Mouse (Mus musculus) midbrain, embryonic 12.5 days (tissue): ENCODE measurements around the gene Cep295nl. TPM values are rescaled to one million over a fixed set of nuclear protein-coding genes. Genes with fewer than 3 reads are reported as not detected.
"Not testable (repeated sequence)": the region's sequence is repeated elsewhere in the genome, so short reads cannot be mapped to it uniquely, and the experiment has no call there.

ENCODE experiments used
- ATAC-seq: fragments of 200-750 bp; cut with Nextera tagmentation; 2 replicates; pipeline ENCODE4 v1.8.0; 2017; ENCODE audit warnings: low read depth, moderate TSS enrichment, moderate library complexity; ENCODE audit not compliant: low FRiP score
- H3K27ac ChIP-seq: fragments of 300-500 bp; sonication (generic); replicated peaks from 2 replicates; pipeline ENCODE4 v1.5.1; 2016; ENCODE audit warnings: mild to moderate bottlenecking
- H3K27me3 ChIP-seq: fragments of 300-500 bp; sonication (generic); 2 replicates; pipeline ENCODE4 v1.6.1; 2016; ENCODE audit warnings: mild to moderate bottlenecking
- H3K36me3 ChIP-seq: fragments of 300-500 bp; sonication (generic); 2 replicates; pipeline ENCODE4 v1.6.1; 2016
- H3K4me1 ChIP-seq: fragments of 300-500 bp; sonication (generic); 2 replicates; pipeline ENCODE4 v1.6.1; 2016
- H3K4me2 ChIP-seq: fragments of 300-500 bp; sonication (generic); replicated peaks from 2 replicates; pipeline ENCODE4 v1.6.1; 2016; ENCODE audit warnings: mild to moderate bottlenecking, moderate library complexity
- H3K4me3 ChIP-seq: fragments of 300-500 bp; sonication (generic); 2 replicates; pipeline ENCODE4 v1.5.1; 2016; ENCODE audit warnings: mild to moderate bottlenecking
- H3K9ac ChIP-seq: fragments of 300-500 bp; sonication (generic); replicated peaks from 2 replicates; pipeline ENCODE4 v1.6.1; 2016; ENCODE audit warnings: mild to moderate bottlenecking, moderate library complexity
- H3K9me3 ChIP-seq: fragments of 300-500 bp; sonication (generic); 2 replicates; pipeline ENCODE4 v1.6.1; 2016; ENCODE audit warnings: mild to moderate bottlenecking
- WGBS: fragments of 180-500 bp; shearing (Covaris S2); methylation state at CpG from one replicate; pipeline ENCODE4 v1.1.7; 2016; 5-methylcytosine and 5-hydroxymethylcytosine counted together
- polyA plus RNA-seq: library from polyadenylated mRNA; unstranded; fragments of >200 nt; fragmentation: Nextera tagmentation; extraction: Ambion mirVana; gene quantifications from 2 replicates; pipeline ENCODE4 v1.2.1, GENCODE M21; 2016

Cep295nl gene
- 0.18 and 0.40 TPM in 2 replicates for polyA plus RNA-seq

DNA sequence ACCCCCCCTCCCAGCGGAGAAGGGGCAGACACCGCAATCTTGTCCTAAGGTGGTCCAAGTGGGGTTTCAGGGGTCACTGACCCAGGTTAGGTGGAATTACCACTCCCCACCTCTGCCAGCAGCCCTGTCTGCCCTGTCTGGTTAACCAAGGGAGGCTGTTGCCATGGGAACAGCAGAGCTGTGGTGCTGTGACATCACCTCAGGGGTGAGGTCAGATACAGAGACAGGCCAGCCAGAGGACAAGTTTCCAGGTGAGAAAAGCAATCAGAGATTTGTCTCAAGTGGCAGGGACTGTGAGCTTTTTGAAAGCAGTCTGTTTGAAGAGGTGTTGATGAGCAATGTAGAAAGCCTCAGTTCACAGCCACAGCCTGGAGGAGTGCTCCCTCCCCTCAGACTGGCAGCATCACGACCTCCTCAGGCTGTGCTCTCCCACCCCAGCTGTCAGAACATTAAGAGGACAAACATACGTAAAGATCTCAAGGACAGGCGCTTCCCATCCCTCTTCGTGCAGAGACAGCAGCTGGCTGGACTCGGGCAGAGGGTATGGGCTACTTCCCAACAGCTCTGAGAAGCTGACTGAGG, at the start of gene Cep295nl:
Gene Cep295nl (minus strand): TSS at position 101 of the 582 bp plus-strand sequence.
- Histone ChIP-seq H3K36me3 (no peaks in the 10 kb centered on the region), H3K27me3 (no peaks in the 10 kb centered on the region), H3K4me1 (peaks cover 40% of the 10 kb centered on the region), H3K9ac (no peak within 1 kb of the TSS; the same call in 1 of the 2 replicates), H3K9me3 (no peaks in the 10 kb centered on the region), H3K4me2 (peak within 1 kb of the TSS; percentile 35), H3K27ac (peak within 1 kb of the TSS; percentile 58), H3K4me3 (no peak within 1 kb of the TSS)
- no peak for ATAC-seq
- 33% methylated on average over 7 of the region's 7 CpGs for WGBS

DNA sequence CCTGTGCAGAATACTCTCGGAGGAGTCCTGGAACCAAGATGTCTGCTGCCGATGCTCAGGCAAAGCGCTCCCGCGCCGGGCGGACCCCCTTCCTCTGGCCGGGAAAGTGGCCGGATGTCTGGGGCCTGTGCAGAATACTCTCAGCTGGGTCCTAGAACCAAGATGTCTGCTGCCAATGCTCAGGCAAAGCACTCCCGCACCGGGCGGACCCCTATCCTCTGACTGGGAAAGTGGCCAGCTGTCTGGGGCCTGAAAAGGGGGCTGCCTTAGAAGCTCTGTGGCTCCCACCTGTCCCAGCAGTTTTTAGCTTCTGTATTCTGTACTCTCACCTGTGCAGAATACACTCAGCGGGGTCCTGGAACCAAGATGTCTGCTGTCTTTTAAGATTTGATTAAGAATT, 45.5 kb upstream of the Cep295nl start:
- 94% methylated on average over 13 of the region's 13 CpGs for WGBS
- not testable (repeated sequence) for ATAC-seq, H3K4me3 ChIP-seq

DNA sequence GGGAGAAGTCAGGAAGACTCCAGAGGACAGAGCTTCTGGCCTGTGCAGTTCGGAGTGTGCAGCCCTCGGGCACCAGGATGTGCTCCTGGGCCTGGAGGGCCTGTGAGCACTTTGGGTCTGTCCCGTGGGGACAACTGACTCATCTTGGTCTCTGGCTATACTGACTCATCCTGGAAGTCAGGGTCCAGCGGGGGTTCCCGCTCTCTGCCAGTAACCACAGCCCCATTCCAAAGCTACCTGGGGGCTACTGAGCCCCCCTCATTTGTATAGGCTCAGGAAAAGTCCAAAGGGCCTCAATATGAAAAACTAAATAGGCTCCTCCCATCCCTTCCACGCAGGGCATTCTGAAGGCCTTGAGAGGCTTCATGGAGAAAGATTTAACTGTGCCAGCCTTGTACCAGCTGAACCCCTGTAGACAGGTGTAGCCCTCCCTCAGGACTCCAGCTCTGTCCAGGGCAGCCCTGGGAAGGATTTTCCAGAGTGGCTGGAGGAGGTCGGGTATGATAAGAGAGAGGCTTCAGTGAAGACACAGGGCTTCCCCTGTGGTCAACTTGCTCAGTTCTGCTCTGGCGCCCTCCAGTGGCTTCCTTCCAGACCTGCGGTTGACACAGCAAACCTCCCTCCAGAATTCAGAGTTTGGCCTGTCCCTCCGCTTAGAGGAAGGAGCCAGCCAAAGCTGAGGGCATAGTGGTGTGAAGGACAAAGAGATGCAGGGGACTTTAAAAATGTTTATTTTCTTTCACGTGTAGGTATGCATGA, 37.1 kb upstream of the Cep295nl start:
- 49% methylated on average over 11 of the region's 11 CpGs for WGBS
- no peak for ATAC-seq
- no peak overlapping the region for H3K4me3 ChIP-seq
- peaks cover 4% of the 10 kb centered on the region; the same call in 1 of the 2 replicates for H3K4me1 ChIP-seq
- no peaks in the 10 kb centered on the region for H3K36me3 ChIP-seq
- no peaks in the 10 kb centered on the region for H3K27me3 ChIP-seq
- H3K9ac ChIP-seq: no peak overlapping the region
- H3K4me2 ChIP-seq: no peak overlapping the region
- H3K27ac ChIP-seq: no peak overlapping the region
- no peaks in the 10 kb centered on the region for H3K9me3 ChIP-seq

More for the DNA sequence above, 45.5 kb upstream of the Cep295nl start:
- H3K9ac ChIP-seq, H3K4me2 ChIP-seq, H3K36me3 ChIP-seq, H3K4me1 ChIP-seq, H3K27ac ChIP-seq, H3K9me3 ChIP-seq, H3K27me3 ChIP-seq: not testable (repeated sequence)

DNA sequence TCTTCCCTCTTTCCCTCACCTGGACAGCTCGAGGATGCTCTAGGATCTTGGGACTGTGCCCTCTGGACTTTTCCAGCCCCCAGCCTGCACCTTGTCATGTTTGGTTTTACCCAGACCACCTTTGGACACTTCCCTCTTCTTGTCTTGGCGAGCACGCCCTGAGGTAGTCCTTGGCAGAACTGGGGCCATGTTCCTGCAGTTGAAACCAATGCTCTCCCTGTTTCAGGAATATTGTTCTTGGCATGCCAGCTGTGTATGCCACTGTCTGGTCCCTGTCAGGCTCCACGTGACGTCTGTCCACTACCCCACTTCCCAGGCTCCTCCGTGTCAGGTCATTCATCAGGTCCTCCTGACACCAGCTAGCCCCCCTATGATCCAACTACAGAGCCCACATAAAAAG, 36.4 kb upstream of the Cep295nl start:
- no peaks in the 10 kb centered on the region for H3K27me3 ChIP-seq
- no peaks in the 10 kb centered on the region for H3K36me3 ChIP-seq
- peaks cover 4% of the 10 kb centered on the region; the same call in 1 of the 2 replicates for H3K4me1 ChIP-seq
- no peak overlapping the region for H3K27ac ChIP-seq
- no peak overlapping the region for H3K4me3 ChIP-seq
- H3K4me2 ChIP-seq: no peak overlapping the region
- no peak for ATAC-seq
- 86% methylated on average over 6 of the region's 6 CpGs for WGBS
- H3K9ac ChIP-seq: no peak overlapping the region
- H3K9me3 ChIP-seq: no peaks in the 10 kb centered on the region

DNA sequence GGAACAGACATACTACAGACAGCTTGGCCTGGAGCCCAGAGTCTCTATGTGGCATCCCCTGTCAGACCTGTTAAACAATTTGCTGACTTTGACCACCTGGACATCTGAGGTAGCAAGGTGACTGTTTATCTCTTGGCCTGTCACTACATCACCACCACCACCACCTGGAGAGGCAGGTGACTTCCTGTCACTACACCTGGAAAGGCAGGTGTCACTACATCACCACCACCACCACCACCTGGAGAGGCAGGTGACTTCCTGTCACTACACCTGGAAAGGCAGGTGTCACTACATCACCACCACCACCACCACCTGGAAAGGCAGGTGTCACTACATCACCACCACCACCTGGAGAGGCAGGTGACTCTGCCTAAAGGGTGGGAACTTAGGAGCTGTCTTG, 34.0 kb upstream of the Cep295nl start:
- H3K4me3 ChIP-seq, H3K9ac ChIP-seq, H3K36me3 ChIP-seq, H3K27ac ChIP-seq, H3K9me3 ChIP-seq, H3K4me1 ChIP-seq, H3K27me3 ChIP-seq, ATAC-seq, H3K4me2 ChIP-seq: not testable (repeated sequence)

DNA sequence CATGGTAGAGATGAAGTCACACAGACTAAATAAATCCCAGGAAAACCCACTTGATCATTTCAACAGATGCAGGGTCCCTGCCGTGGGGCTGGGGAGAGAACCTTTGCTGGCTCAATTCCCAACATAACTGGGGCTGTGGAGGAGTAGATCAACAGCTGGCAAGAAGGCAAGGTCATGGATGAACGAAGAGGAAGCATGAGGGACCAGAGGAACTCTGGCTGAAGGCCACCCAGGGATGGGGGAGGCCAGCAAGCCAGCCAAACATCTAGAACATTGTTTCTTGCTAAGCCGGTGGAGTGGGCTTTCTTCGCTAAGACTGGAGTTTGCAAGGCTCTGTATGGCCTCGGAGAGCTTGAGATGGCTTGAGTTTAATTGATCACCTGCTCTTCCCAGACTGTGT, 33.6 kb upstream of the Cep295nl start:
- H3K4me1 ChIP-seq: peaks cover 4% of the 10 kb centered on the region; the same call in 1 of the 2 replicates
- no peak overlapping the region for H3K9ac ChIP-seq
- no peak overlapping the region for H3K4me2 ChIP-seq
- 90% methylated on average over 5 of the region's 5 CpGs for WGBS
- H3K36me3 ChIP-seq: no peaks in the 10 kb centered on the region
- no peaks in the 10 kb centered on the region for H3K9me3 ChIP-seq
- no peak overlapping the region for H3K4me3 ChIP-seq
- H3K27ac ChIP-seq: no peak overlapping the region
- H3K27me3 ChIP-seq: 0 out of 2 replicates have a peak, but pooled peaks cover 7% of the 10 kb centered on the region
- no peak for ATAC-seq

DNA sequence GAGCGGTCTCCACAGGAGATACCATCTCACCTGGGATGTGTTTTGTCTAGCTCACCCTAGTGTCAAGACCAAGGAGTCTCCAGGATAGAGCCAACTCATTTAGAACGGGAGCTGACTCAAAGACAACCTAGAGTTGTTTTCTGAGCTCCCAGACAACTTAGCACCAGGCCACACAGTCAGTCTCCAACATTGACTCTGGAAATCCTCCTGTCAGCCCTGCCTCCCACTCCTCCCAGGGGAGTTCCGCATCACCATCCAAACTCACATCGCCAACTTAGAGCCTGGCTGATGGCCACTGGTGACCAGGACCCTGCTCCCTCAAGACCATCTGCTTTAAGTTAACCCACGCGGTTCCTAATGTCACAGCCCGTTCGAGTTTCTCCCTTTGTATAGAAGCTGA, 33.2 kb upstream of the Cep295nl start:
- 89% methylated on average over 8 of the region's 8 CpGs for whole genome bisulfite sequencing
- H3K4me1 ChIP-seq: peaks cover 4% of the 10 kb centered on the region; the same call in 1 of the 2 replicates
- no peak for ATAC-seq
- 0 out of 2 replicates have a peak, but pooled peaks cover 7% of the 10 kb centered on the region for H3K27me3 ChIP-seq
- H3K4me2 ChIP-seq: no peak overlapping the region
- H3K9me3 ChIP-seq: no peaks in the 10 kb centered on the region
- no peaks in the 10 kb centered on the region for H3K36me3 ChIP-seq
- no peak overlapping the region for H3K9ac ChIP-seq
- no peak overlapping the region for H3K27ac ChIP-seq
- H3K4me3 ChIP-seq: no peak overlapping the region

DNA sequence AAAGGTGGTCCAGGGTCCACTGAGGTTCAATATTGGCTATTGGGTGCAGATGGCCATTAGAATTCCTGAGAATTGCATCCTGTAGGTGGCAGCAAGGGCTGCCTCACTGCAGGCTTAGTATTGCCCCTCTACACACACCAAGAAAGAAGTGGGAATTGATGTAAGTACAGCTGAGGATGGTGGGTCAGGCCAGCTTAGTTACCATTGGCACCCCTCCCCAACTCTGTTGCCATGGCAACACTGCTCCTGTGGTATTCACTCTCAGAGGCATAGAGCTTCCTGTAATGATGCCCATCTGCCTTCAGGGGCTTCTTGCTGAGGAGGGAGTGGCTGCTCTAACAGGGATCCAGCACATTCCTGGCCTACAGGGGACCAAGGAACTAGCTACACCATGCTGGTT, 32.7 kb upstream of the Cep295nl start:
- no peak for ATAC-seq
- H3K9me3 ChIP-seq: no peaks in the 10 kb centered on the region
- no peaks in the 10 kb centered on the region for H3K36me3 ChIP-seq
- H3K4me3 ChIP-seq: no peak overlapping the region
- H3K4me1 ChIP-seq: peaks cover 4% of the 10 kb centered on the region; the same call in 1 of the 2 replicates
- no peak overlapping the region for H3K9ac ChIP-seq
- H3K27ac ChIP-seq: no peak overlapping the region
- peaks cover 11% of the 10 kb centered on the region; the same call in 1 of the 2 replicates for H3K27me3 ChIP-seq
- no peak overlapping the region for H3K4me2 ChIP-seq

DNA sequence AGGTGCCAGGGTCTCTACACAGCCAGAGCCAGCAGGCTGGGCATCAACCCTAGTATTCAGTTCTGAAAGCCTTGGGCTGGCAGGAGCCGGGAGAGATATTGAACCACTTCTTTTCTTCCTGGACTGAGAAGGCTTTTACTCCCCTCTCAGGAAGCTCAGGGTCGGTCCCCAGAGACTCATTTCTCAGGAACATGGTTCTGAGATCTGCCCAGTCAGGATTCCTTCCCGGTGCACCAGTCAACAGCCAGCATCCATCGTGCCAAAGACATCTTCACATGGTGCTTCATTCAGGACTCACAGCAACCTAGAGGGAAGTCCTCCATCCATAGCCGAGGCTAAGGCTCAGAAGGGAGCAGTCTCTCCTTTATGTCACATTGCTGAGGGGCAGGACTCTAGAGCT, 32.2 kb upstream of the Cep295nl start:
- no peak for ATAC-seq
- H3K4me2 ChIP-seq: no peak overlapping the region
- peaks cover 13% of the 10 kb centered on the region; the same call in 1 of the 2 replicates for H3K27me3 ChIP-seq
- H3K4me3 ChIP-seq: no peak overlapping the region
- 72% methylated on average over 5 of the region's 5 CpGs for WGBS
- H3K9me3 ChIP-seq: no peaks in the 10 kb centered on the region
- no peaks in the 10 kb centered on the region for H3K36me3 ChIP-seq
- no peak overlapping the region for H3K27ac ChIP-seq
- H3K9ac ChIP-seq: no peak overlapping the region
- peaks cover 4% of the 10 kb centered on the region; the same call in 1 of the 2 replicates for H3K4me1 ChIP-seq

DNA sequence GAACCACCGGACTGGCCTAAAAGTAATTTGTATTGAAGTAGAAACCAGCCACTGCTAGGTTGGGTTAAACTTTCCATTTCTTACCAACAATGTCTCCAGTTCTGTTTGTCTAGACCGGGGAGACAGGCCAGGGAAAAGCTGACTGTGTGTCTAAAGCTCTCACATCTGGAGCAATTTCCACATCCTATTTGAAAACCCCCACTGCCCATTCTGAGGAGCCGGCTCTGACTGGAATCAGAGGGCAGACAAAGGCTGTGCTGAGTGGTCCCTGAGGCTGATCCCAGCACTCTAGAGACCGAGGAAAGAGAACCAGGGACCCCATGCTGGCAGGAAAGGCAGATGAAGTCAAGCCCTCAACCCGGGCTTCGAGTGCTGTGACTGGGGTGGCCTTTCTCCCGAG, 30.3 kb upstream of the Cep295nl start:
- H3K9ac ChIP-seq: no peak overlapping the region
- ATAC-seq: no peak
- no peak overlapping the region for H3K27ac ChIP-seq
- 51% methylated on average over 7 of the region's 7 CpGs for WGBS
- H3K4me1 ChIP-seq: peaks cover 4% of the 10 kb centered on the region; the same call in 1 of the 2 replicates
- H3K9me3 ChIP-seq: no peaks in the 10 kb centered on the region
- H3K4me2 ChIP-seq: no peak overlapping the region
- H3K4me3 ChIP-seq: no peak overlapping the region
- H3K36me3 ChIP-seq: no peaks in the 10 kb centered on the region
- peaks cover 13% of the 10 kb centered on the region; the same call in 1 of the 2 replicates for H3K27me3 ChIP-seq

DNA sequence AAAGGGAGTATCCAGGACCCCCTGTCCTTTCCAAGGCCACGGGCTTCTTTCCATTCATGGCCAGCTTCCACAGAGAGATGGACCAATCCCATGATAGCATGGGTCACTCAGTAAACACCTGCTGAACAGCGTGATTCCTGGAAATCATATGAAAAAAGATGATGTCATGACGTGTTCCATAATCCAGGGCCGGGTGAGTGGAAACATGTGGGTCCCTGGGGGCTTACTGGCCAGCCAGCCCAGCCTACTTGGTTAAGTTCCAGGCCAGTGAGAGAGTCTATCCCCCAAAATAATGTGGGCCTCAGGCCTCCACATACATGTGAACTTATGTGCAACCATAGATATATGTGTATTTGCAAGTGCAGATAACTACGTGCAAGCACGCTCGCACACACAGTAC, 29.6 kb upstream of the Cep295nl start:
- Histone ChIP-seq H3K27me3 (peaks cover 13% of the 10 kb centered on the region; the same call in 1 of the 2 replicates), H3K9ac (no peak overlapping the region), H3K36me3 (no peaks in the 10 kb centered on the region), H3K27ac (no peak overlapping the region), H3K9me3 (no peaks in the 10 kb centered on the region), H3K4me3 (no peak overlapping the region), H3K4me2 (no peak overlapping the region), H3K4me1 (peaks cover 4% of the 10 kb centered on the region; the same call in 1 of the 2 replicates)
- ATAC-seq: no peak
- WGBS: 86% methylated on average over 7 of the region's 7 CpGs

DNA sequence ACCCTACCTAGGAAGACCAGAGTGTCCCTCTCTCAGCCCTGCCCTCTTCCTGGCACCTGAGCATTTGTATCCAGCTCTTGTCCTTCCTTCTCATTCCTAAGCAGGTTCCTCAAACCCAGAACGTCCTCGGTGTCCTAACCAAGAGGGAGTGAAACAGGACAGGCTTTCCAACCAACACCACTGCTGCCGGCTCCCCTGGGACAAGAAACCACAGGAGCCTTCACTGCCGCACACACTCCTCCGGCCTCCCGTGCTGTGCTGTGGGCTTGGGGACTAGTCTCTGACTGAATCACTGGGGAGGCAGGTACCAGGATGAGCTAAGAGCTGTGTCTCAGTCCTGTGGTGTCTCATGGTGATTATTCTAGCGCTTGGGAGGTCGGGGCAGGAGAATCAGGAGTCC, 27.4 kb upstream of the Cep295nl start:
- no peak for ATAC-seq
- H3K36me3 ChIP-seq: no peaks in the 10 kb centered on the region
- no peak overlapping the region for H3K4me2 ChIP-seq
- H3K27ac ChIP-seq: no peak overlapping the region
- no peak overlapping the region for H3K9ac ChIP-seq
- WGBS: 80% methylated on average over 8 of the region's 8 CpGs
- no peaks in the 10 kb centered on the region for H3K9me3 ChIP-seq
- H3K4me3 ChIP-seq: no peak overlapping the region
- no peaks in the 10 kb centered on the region for H3K4me1 ChIP-seq
- H3K27me3 ChIP-seq: peaks cover 13% of the 10 kb centered on the region; the same call in 1 of the 2 replicates
